Mouse (Mus musculus) megakaryocyte, embryonic 14.5 days (primary cell): ENCODE results near the gene Ampd1.

ENCODE experiments used
- FLI1 ChIP-seq: IDR thresholded peaks from 2 replicates; pipeline ENCODE4 v1.6.1; 2012; ENCODE audit warnings: low read length, inconsistent platforms, mixed read lengths
- GATA1 ChIP-seq: IDR thresholded peaks from 3 replicates; pipeline ENCODE4 v1.6.1; 2012; ENCODE audit warnings: mixed read lengths, low read length, inconsistent platforms, borderline replicate concordance

DNA sequence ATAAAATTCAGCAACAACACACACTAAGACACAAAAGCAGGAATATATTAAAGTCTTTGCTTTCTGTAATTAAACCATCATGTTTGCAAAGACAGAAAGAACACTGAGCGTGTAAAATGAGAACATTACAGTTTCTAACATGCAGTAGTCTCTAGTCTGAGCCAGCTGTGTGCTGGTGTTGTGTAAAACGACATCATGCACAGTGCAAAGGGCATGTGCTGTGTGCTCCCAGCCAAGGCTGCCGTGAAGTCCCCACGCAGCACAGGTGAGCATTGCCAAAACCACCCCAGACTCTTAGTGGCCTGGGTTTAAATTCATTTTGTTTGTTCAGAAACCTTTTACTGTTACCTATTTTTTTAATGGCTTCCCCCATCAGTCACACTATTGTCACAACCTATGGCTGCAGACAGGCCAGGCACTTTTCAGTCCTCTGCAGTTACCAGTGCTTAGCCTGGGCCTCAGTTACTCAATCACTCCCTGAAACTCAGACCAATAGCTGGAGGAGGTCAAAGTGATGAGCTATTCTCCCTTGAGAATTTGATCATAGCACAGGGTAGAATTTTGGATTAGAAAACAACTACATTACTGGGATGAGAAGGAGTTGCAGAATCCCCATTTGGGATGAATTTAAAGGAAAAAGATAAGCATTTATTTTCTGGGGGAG lies 62.7 kb downstream of the Ampd1 start:
- TF ChIP-seq GATA1, result no peak
- TF ChIP-seq FLI1, result no peak
